Comparison of ENCODE assay signal across 8 mouse cellular contexts in genomic region chr8:72239499-72240402, GRCm38 (mm10). TPM values are rescaled to one million over a fixed set of nuclear protein-coding genes. Genes with fewer than 3 reads are reported as not detected.
DNase-seq lines count a peak whose midpoint lies in the region; ATAC-seq and TF ChIP-seq lines count a peak whose summit lies in the region.

Gene Ap1m1 (plus strand): TSS chr8:72240018.

- peak; percentile 100 for DNase-seq in brain, embryonic 14.5 days (ENCODE audit: low read depth)
- DNase-seq in liver, adult 2 months (ENCODE audit: extremely low read depth, low read depth, low spot score) = peak; percentile 95
- peak; percentile 99 for DNase-seq in splenic B cell, adult 2 months (ENCODE audit: low read depth, low spot score)

- peak within 1 kb of the TSS; percentile 75 for H3K9ac ChIP-seq in heart, embryonic 11.5 days (ENCODE audit: low read depth, low read length)
- peak within 1 kb of the TSS; percentile 63 for H3K9ac ChIP-seq in kidney, embryonic 16.5 days (replicated peaks; ENCODE audit: low read length)
- peak within 1 kb of the TSS; percentile 73 for H3K9ac ChIP-seq in liver, adult 2 months (ENCODE audit: low read depth, low read length)

- H3K79me3 ChIP-seq in C2C12 (ENCODE audit: low read depth) = peaks cover 26% of the 10 kb centered on the region

- H3K27ac ChIP-seq in heart, embryonic 11.5 days (ENCODE audit: low read depth, low read length) = peak within 1 kb of the TSS; percentile 91
- H3K27ac ChIP-seq in kidney, embryonic 16.5 days (ENCODE audit: low read length) = peak within 1 kb of the TSS; percentile 94
- peak within 1 kb of the TSS; percentile 68 for H3K27ac ChIP-seq in liver, adult 2 months (replicated peaks; ENCODE audit: insufficient read depth, low read depth, low read length)

- H3K36me3 ChIP-seq in C2C12 (ENCODE audit: control insufficient read depth, insufficient read depth) (no peaks in the 10 kb centered on the region), myocyte (ENCODE audit: control insufficient read depth, insufficient read depth) (no peaks in the 10 kb centered on the region)
- peaks cover 28% of the 10 kb centered on the region for H3K36me3 ChIP-seq in erythroblast, embryonic 14.5 days (ENCODE audit: control insufficient read depth)
- H3K36me3 ChIP-seq in heart, embryonic 11.5 days (ENCODE audit: control insufficient read depth, insufficient read depth, low read length) = no peaks in the 10 kb centered on the region
- H3K36me3 ChIP-seq in kidney, embryonic 16.5 days (ENCODE audit: insufficient read depth, low read length) = peaks cover 10% of the 10 kb centered on the region; the same call in 1 of the 2 replicates
- no peaks in the 10 kb centered on the region for H3K36me3 ChIP-seq in liver, adult 2 months (ENCODE audit: control insufficient read depth, insufficient read depth, low read length)
- H3K36me3 ChIP-seq in splenic B cell, adult 2 months (ENCODE audit: control insufficient read depth, insufficient read depth, low read length, poor library complexity, severe bottlenecking) = peaks cover 2% of the 10 kb centered on the region; the same call in 1 of the 2 replicates

- peak; percentile 36; the same call in 1 of the 2 replicates for TF ChIP-seq POLR2A in brain, embryonic 14.5 days (IDR thresholded peaks at IDR 0.05; ENCODE audit: borderline replicate concordance, extremely low read depth, insufficient read depth, insufficient read length, poor library complexity, severe bottlenecking)
- TF ChIP-seq POLR2A in liver, adult 2 months (IDR thresholded peaks at IDR 0.05; ENCODE audit: extremely low read depth, insufficient read depth, low read length) = no peak
- TF ChIP-seq POLR2A in myocyte (IDR thresholded peaks at IDR 0.05; ENCODE audit: insufficient read length, low read depth) = peak; percentile 72

- peak; percentile 39 for TF ChIP-seq CTCF in C2C12 (IDR thresholded peaks at IDR 0.05; ENCODE audit: control insufficient read depth, insufficient read depth, insufficient read length)
- peak; percentile 75; the same call in 1 of the 2 replicates for TF ChIP-seq CTCF in brain, embryonic 14.5 days (IDR thresholded peaks at IDR 0.05; ENCODE audit: borderline replicate concordance, extremely low read depth, insufficient read depth, insufficient read length)
- peak; percentile 64 for TF ChIP-seq CTCF in liver, adult 2 months (IDR thresholded peaks at IDR 0.05; ENCODE audit: low read depth, low read length)

- H3K4me3 ChIP-seq in C2C12 (ENCODE audit: insufficient read depth, poor library complexity, severe bottlenecking) (peak within 1 kb of the TSS; percentile 69), myocyte (peak within 1 kb of the TSS; percentile 76)
- peak within 1 kb of the TSS; percentile 97 for H3K4me3 ChIP-seq in erythroblast, embryonic 14.5 days (replicated peaks)
- peak within 1 kb of the TSS; percentile 66 for H3K4me3 ChIP-seq in heart, embryonic 11.5 days (ENCODE audit: low read depth, low read length)
- H3K4me3 ChIP-seq in kidney, embryonic 16.5 days (ENCODE audit: low read length) = peak within 1 kb of the TSS; percentile 62
- H3K4me3 ChIP-seq in liver, adult 2 months (ENCODE audit: insufficient read depth, low read depth, low read length) = peak within 1 kb of the TSS; percentile 69

- under 1% methylated on average over 54 of the region's 54 CpGs for WGBS in heart, embryonic 11.5 days (ENCODE audit: insufficient replicate concordance)
- under 1% methylated on average over 54 of the region's 54 CpGs for WGBS in kidney, embryonic 16.5 days
- under 1% methylated on average over 54 of the region's 54 CpGs for WGBS in liver, adult 2 months

- ATAC-seq in heart, embryonic 11.5 days (replicated peaks; ENCODE audit: insufficient number of reproducible peaks, low FRiP score, low TSS enrichment) = peak; percentile 95
- ATAC-seq in kidney, embryonic 16.5 days (ENCODE audit: low FRiP score, low TSS enrichment) = peak; percentile 96

- peak within 1 kb of the TSS; percentile 70 for H3K4me2 ChIP-seq in heart, embryonic 11.5 days
- peak within 1 kb of the TSS; percentile 52 for H3K4me2 ChIP-seq in kidney, embryonic 16.5 days (replicated peaks; ENCODE audit: low read depth, low read length)
- peak within 1 kb of the TSS; percentile 74 for H3K4me2 ChIP-seq in myocyte (ENCODE audit: low read depth)

- H3ac ChIP-seq in C2C12 (ENCODE audit: control insufficient read depth, insufficient read length, low read depth) = peak within 1 kb of the TSS; percentile 97
- peak within 1 kb of the TSS; percentile 55 for H3ac ChIP-seq in myocyte (ENCODE audit: control insufficient read depth, insufficient read length)

- peaks cover 39% of the 10 kb centered on the region for H3K79me2 ChIP-seq in C2C12 (ENCODE audit: control insufficient read depth, insufficient read depth)
- peaks cover 12% of the 10 kb centered on the region; the same call in 1 of the 2 replicates for H3K79me2 ChIP-seq in liver, adult 2 months (ENCODE audit: control insufficient read depth, insufficient read depth, low read length)
- H3K79me2 ChIP-seq in myocyte (ENCODE audit: control insufficient read depth, insufficient read depth) = peaks cover 13% of the 10 kb centered on the region

- no peaks in the 10 kb centered on the region for H3K9me3 ChIP-seq in erythroblast, embryonic 14.5 days (ENCODE audit: control insufficient read depth, low read length)
- no peaks in the 10 kb centered on the region for H3K9me3 ChIP-seq in heart, embryonic 11.5 days (replicated peaks; ENCODE audit: control insufficient read depth, low read length)
- no peaks in the 10 kb centered on the region for H3K9me3 ChIP-seq in kidney, embryonic 16.5 days (ENCODE audit: low read length)

- H3K27me3 ChIP-seq in C2C12 (ENCODE audit: control insufficient read depth, insufficient read depth, insufficient read length) (no peaks in the 10 kb centered on the region), myocyte (ENCODE audit: control insufficient read depth, insufficient read depth, insufficient read length) (no peaks in the 10 kb centered on the region)
- no peaks in the 10 kb centered on the region for H3K27me3 ChIP-seq in erythroblast, embryonic 14.5 days (ENCODE audit: control insufficient read depth)
- no peaks in the 10 kb centered on the region for H3K27me3 ChIP-seq in heart, embryonic 11.5 days (ENCODE audit: control insufficient read depth, insufficient read depth, low read length)
- H3K27me3 ChIP-seq in kidney, embryonic 16.5 days (ENCODE audit: insufficient read depth, low read length) = no peaks in the 10 kb centered on the region
- H3K27me3 ChIP-seq in liver, adult 2 months (ENCODE audit: control insufficient read depth, insufficient read depth, low read length) = no peaks in the 10 kb centered on the region
- H3K27me3 ChIP-seq in splenic B cell, adult 2 months (ENCODE audit: control insufficient read depth, insufficient read depth, low read length, poor library complexity, severe bottlenecking) = no peaks in the 10 kb centered on the region

- peaks cover 44% of the 10 kb centered on the region for H3K4me1 ChIP-seq in erythroblast, embryonic 14.5 days (ENCODE audit: control insufficient read depth)
- no peaks in the 10 kb centered on the region; the same call in 1 of the 2 replicates for H3K4me1 ChIP-seq in heart, embryonic 11.5 days (ENCODE audit: control insufficient read depth, insufficient read depth, low read length)
- H3K4me1 ChIP-seq in kidney, embryonic 16.5 days (ENCODE audit: insufficient read depth, low read length) = peaks cover 10% of the 10 kb centered on the region
- H3K4me1 ChIP-seq in liver, adult 2 months (ENCODE audit: control insufficient read depth, insufficient read depth, low read length) = peaks cover 14% of the 10 kb centered on the region

TF ChIP-seq in C2C12, 6 proteins besides CTCF, POLR2A, EP300 and RAD21:
- TF ChIP-seq MYOG (IDR thresholded peaks at IDR 0.05; ENCODE audit: control insufficient read depth, extremely low read depth, insufficient read length) (no peak), USF1 (IDR thresholded peaks at IDR 0.05; ENCODE audit: low read depth) (no peak), MYOD1 (IDR thresholded peaks at IDR 0.05; ENCODE audit: control insufficient read depth, insufficient read length, low read depth) (peak; percentile 16), FOSL1 (IDR thresholded peaks at IDR 0.05; ENCODE audit: insufficient read depth, low read length, poor library complexity, severe bottlenecking) (no peak), MAX (IDR thresholded peaks at IDR 0.05) (peak; percentile 75), CEBPB (IDR thresholded peaks at IDR 0.05; ENCODE audit: low read depth) (no peak)

TF ChIP-seq in myocyte, 11 proteins besides CTCF, POLR2A, EP300 and RAD21:
- TF ChIP-seq MYOD1 (IDR thresholded peaks at IDR 0.05; ENCODE audit: control insufficient read depth in 1 of 3, insufficient read length in 2 of 3, low read depth in 2 of 3) = peak in 2 of 3 experiments; percentile 60 to 72
- no peak for TF ChIP-seq SRF (IDR thresholded peaks at IDR 0.05; ENCODE audit: control insufficient read depth, insufficient read length, low read depth)
- no peak for TF ChIP-seq E2F4 (IDR thresholded peaks at IDR 0.05; ENCODE audit: insufficient read depth)
- no peak for TF ChIP-seq REST (IDR thresholded peaks at IDR 0.05; ENCODE audit: insufficient read depth, insufficient read length)
- TF ChIP-seq USF1 (IDR thresholded peaks at IDR 0.05; ENCODE audit: low read depth) = no peak
- TF ChIP-seq POLR2AphosphoS2 (IDR thresholded peaks at IDR 0.05; ENCODE audit: insufficient read length, low read depth) = peak; percentile 60
- TF ChIP-seq MYOG (IDR thresholded peaks at IDR 0.05; ENCODE audit: control insufficient read depth in 1 of 3, insufficient read depth in 1 of 3, insufficient read length in 2 of 3, low read depth in 2 of 3) = peak in 1 of 3 experiments; percentile 45
- no peak for TF ChIP-seq TCF3 (IDR thresholded peaks at IDR 0.05; ENCODE audit: insufficient read length, low read depth)
- TF ChIP-seq TCF12 (IDR thresholded peaks at IDR 0.05; ENCODE audit: insufficient read depth, poor library complexity, severe bottlenecking) = no peak
- TF ChIP-seq MAX (IDR thresholded peaks at IDR 0.05; ENCODE audit: low read depth) = no peak

RNA-seq across cellular contexts. Expression of gene Ap1m1, which starts in this region (rescaled TPM):
- polyA plus RNA-seq in C2C12 (2012; fragmentation: generic; extraction: Trizol) = 77.7 TPM
- 242 and 254 TPM in 2 replicates for polyA plus RNA-seq in brain, embryonic 14.5 days (2012; rRNA removed)
- 15.3 and 18.4 TPM in 2 replicates for polyA plus RNA-seq in erythroblast, embryonic 14.5 days (2012)
- 110 and 112 TPM in 2 replicates for polyA plus RNA-seq in heart, embryonic 11.5 days (2014; fragmentation: Nextera tagmentation; extraction: Ambion mirVana)
- 142 and 143 TPM in 2 replicates for polyA plus RNA-seq in kidney, embryonic 16.5 days (2015; fragmentation: Nextera tagmentation; extraction: Ambion mirVana)
- 7.9 and 14.9 TPM in 2 replicates for total RNA-seq in liver, adult 2 months (2014; rRNA removed)
- polyA plus RNA-seq in liver, adult 2 months (2012; rRNA removed) = 38.9 and 39.4 TPM in 2 replicates
- 57.8 TPM for polyA plus RNA-seq in myocyte (2012; fragmentation: generic; extraction: Trizol)

Comparison
In these comparisons a context has a peak if more than half of its experiments do, and no peak if none do; other contexts are left out.
1. Peak in every context shown above with its lines: DNase-seq, ATAC-seq, H3K4me3 ChIP-seq and H3K27ac ChIP-seq.